Mouse (Mus musculus) myocyte (in vitro differentiated cells): ENCODE results near the gene Gli3. TPM values are rescaled to one million over a fixed set of nuclear protein-coding genes. Genes with fewer than 3 reads are reported as not detected.

Source experiments
- H3K27me3 ChIP-seq: one replicate; pipeline ENCODE4 v1.6.1; 2011; ENCODE audit not compliant: control insufficient read depth, insufficient read depth, insufficient read length
- H3K36me3 ChIP-seq: one replicate; pipeline ENCODE4 v1.6.1; 2011; ENCODE audit not compliant: control insufficient read depth, insufficient read depth
- H3K4me2 ChIP-seq: one replicate; pipeline ENCODE4 v1.6.1; 2011; ENCODE audit warnings: low read depth, control low read depth
- H3K4me3 ChIP-seq: one replicate; pipeline ENCODE4 v1.5.1; 2011; ENCODE audit warnings: mild to moderate bottlenecking, control low read depth, moderate library complexity
- H3K79me2 ChIP-seq: one replicate; pipeline ENCODE4 v1.6.1; 2011; ENCODE audit not compliant: control insufficient read depth, insufficient read depth
- H3ac ChIP-seq: one replicate; pipeline ENCODE4 v1.6.1; 2011; ENCODE audit not compliant: control insufficient read depth, insufficient read length
- CEBPB ChIP-seq: IDR thresholded peaks from 2 replicates; pipeline ENCODE4 v1.6.1; 2011; ENCODE audit warnings: mild to moderate bottlenecking, moderate library complexity; ENCODE audit not compliant: poor library complexity, insufficient read depth, severe bottlenecking
- E2F4 ChIP-seq: IDR thresholded peaks from one replicate; pipeline ENCODE4 v1.6.1; 2011; ENCODE audit warnings: mild to moderate bottlenecking, control low read depth, moderate library complexity; ENCODE audit not compliant: insufficient read depth
- MAX ChIP-seq: IDR thresholded peaks from one replicate; pipeline ENCODE4 v1.6.1; 2011; ENCODE audit warnings: low read depth, mild to moderate bottlenecking, control low read depth
- MYOD1 ChIP-seq, 3 experiments: IDR thresholded peaks; one replicate each; pipeline ENCODE4 v1.6.1; 2011; ENCODE audit warnings: control low read depth in 2 of 3, low read depth in 2 of 3, mild to moderate bottlenecking in 2 of 3, moderate library complexity in 1 of 3; ENCODE audit not compliant: insufficient read length in 2 of 3, control insufficient read depth in 1 of 3
- MYOG ChIP-seq, 3 experiments: IDR thresholded peaks; one replicate each; pipeline ENCODE4 v1.6.1; 2011; ENCODE audit warnings: control low read depth in 2 of 3, low read depth in 2 of 3, mild to moderate bottlenecking in 2 of 3; ENCODE audit not compliant: insufficient read length in 2 of 3, control insufficient read depth in 1 of 3, insufficient read depth in 1 of 3
- POLR2A ChIP-seq: IDR thresholded peaks from one replicate; pipeline ENCODE4 v1.6.1; 2011; ENCODE audit warnings: low read depth, mild to moderate bottlenecking, control low read depth, moderate library complexity; ENCODE audit not compliant: insufficient read length
- POLR2AphosphoS2 ChIP-seq: IDR thresholded peaks from one replicate; pipeline ENCODE4 v1.6.1; 2011; ENCODE audit warnings: low read depth, control low read depth; ENCODE audit not compliant: insufficient read length
- REST ChIP-seq: IDR thresholded peaks from one replicate; pipeline ENCODE4 v1.6.1; 2011; ENCODE audit warnings: mild to moderate bottlenecking, control low read depth, moderate library complexity; ENCODE audit not compliant: insufficient read depth, insufficient read length
- SRF ChIP-seq: IDR thresholded peaks from one replicate; pipeline ENCODE4 v1.6.1; 2011; ENCODE audit warnings: low read depth; ENCODE audit not compliant: control insufficient read depth, insufficient read length
- TCF12 ChIP-seq: IDR thresholded peaks from one replicate; pipeline ENCODE4 v1.6.1; 2011; ENCODE audit warnings: mild to moderate bottlenecking, control low read depth; ENCODE audit not compliant: poor library complexity, insufficient read depth, severe bottlenecking
- TCF3 ChIP-seq: IDR thresholded peaks from one replicate; pipeline ENCODE4 v1.6.1; 2011; ENCODE audit warnings: low read depth, control low read depth; ENCODE audit not compliant: insufficient read length
- USF1 ChIP-seq: IDR thresholded peaks from one replicate; pipeline ENCODE4 v1.6.1; 2011; ENCODE audit warnings: low read depth, mild to moderate bottlenecking, control low read depth, moderate library complexity
- polyA plus RNA-seq: library from polyadenylated mRNA; unstranded; fragments of >200 nt; fragmentation: generic; extraction: Trizol; gene quantifications from one replicate; pipeline ENCODE4 v1.2.1, GENCODE M21; 2012; ENCODE audit warnings: missing spikeins

The Gli3 gene
- polyA plus RNA-seq, 1 experiment = 3.9 TPM

DNA sequence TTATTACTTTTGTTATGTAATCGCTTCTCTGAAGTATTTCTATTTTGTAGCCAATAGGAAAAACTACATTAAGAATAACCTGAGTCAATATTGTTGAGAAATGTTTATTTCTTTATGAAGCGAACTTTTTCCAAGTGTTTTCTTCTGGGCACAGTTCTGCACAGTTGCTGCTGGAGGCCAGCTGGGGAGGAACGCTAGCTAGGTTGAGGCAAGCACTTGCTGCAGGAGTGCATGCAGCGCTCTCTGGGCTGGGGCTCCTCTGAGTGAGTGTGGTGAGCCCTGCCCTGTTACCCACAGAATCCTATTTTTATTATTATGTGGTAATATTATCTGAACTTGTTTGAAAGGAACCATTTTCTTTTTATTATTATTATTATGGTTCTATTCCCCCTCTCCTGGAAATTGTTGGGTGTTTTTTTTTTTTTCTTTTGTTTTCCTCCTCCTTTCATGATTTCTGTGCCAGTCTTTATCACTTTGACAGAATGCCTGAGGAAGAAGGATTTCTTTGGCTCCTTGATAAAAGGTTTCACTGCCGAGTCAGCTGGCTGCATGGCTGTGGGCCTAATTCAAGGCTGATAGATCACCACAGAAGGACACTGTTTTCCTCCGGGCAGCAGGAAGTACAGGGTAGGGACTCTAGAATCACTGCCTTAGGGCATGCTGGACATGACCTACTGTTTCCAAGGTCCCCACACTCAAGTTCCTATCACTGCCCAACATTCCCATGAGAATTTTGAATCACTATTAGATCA lies 225.2 kb downstream of the Gli3 start:
- Histone ChIP-seq H3K27me3 (no peaks in the 10 kb centered on the region), H3K4me3 (no peak overlapping the region), H3K4me2 (no peak overlapping the region), H3K36me3 (no peaks in the 10 kb centered on the region), H3K79me2 (peaks cover 6% of the 10 kb centered on the region), H3ac (no peak overlapping the region)
- TF ChIP-seq SRF (no peak), MAX (no peak), MYOD1 (IDR thresholded peaks at IDR 0.05; ENCODE audit: control insufficient read depth in 1 of 3, insufficient read length in 2 of 3, low read depth in 2 of 3) (peak in 2 of 3 experiments; percentile 15 to 59), MYOG (IDR thresholded peaks at IDR 0.05; ENCODE audit: control insufficient read depth in 1 of 3, insufficient read depth in 1 of 3, insufficient read length in 2 of 3, low read depth in 2 of 3) (peak in 2 of 3 experiments; percentile 61 to 77)

DNA sequence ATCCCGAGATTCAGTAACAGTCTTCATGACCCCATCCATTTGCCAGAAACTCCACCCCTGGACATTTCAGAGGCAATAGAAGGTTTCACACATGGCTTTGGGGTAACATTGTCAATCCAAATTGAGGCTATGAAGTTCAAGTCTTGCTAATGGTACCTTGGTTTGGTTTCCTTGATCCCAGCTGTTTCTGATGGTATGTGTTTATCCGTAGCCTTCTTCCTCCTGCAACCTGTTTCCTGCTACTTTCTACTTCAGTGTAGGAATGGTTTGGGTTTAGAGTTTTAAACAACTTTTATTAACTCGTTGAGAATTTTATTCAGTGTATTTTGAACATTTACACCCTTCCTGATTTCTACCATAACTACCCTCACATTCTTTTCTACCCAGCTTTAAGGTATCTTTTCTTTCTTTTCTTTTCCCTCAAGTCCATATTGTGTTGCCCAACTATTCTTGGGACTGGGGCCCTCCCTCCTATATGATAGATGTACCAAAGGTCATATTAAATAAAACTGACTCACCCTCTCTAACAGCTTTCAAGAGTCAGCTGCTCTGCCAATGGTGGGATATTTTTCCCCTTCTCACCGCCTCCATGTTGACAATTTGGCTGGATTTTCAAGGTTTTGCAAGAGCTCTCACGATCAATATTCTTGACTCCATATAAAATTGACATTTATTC lies 225.9 kb downstream of the Gli3 start:
- no peaks in the 10 kb centered on the region for H3K27me3 ChIP-seq
- no peaks in the 10 kb centered on the region for H3K36me3 ChIP-seq
- no peak overlapping the region for H3K4me2 ChIP-seq
- H3ac ChIP-seq = no peak overlapping the region
- H3K79me2 ChIP-seq = peaks cover 6% of the 10 kb centered on the region
- H3K4me3 ChIP-seq = no peak overlapping the region
- TF ChIP-seq TCF3 (no peak), MYOG (IDR thresholded peaks at IDR 0.05; ENCODE audit: control insufficient read depth in 1 of 3, insufficient read depth in 1 of 3, insufficient read length in 2 of 3, low read depth in 2 of 3) (no peak), REST (no peak), MYOD1 (IDR thresholded peaks at IDR 0.05; ENCODE audit: control insufficient read depth in 1 of 3, insufficient read length in 2 of 3, low read depth in 2 of 3) (no peak), SRF (no peak), E2F4 (no peak), CEBPB (no peak), MAX (no peak), USF1 (no peak), POLR2A (no peak), POLR2AphosphoS2 (no peak), TCF12 (no peak)

DNA sequence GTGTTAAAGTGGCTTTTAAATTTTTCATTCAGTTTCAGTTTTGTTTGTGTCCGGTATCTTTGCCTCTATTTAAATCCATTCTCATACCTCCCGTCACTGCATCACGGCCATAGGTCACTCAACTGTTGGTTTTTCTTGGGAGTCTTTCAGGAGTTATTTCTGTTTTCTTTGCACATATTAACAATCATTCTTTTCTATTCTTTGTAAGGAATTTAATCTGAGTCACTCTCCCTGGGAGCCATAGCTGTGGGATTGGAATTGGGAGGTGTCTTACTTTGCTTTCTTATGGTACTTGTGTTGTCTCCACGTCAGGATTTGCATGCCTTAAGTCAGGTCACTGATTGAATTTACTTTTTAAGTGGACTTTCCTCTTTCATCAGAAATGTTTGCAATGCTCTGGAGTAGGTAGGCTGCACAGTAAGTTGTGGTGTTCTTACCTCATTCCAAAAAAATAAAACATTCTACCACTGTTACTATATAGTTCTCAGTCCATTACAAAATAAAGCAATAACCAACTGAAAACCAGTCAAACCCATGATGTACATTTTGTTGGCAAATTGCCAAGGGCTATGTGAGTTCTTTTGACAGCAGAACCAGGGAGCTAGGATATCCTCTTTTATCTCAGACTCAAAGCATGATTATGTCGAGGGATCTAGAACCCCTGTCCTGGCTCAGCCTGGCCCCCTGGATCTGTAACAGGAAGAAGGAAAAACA lies 228.9 kb downstream of the Gli3 start:
- H3K79me2 ChIP-seq = no peaks in the 10 kb centered on the region
- no peak overlapping the region for H3K4me3 ChIP-seq
- H3K36me3 ChIP-seq = no peaks in the 10 kb centered on the region
- no peak overlapping the region for H3K4me2 ChIP-seq
- H3K27me3 ChIP-seq = no peaks in the 10 kb centered on the region
- H3ac ChIP-seq = no peak overlapping the region
- TF ChIP-seq MYOD1 (IDR thresholded peaks at IDR 0.05; ENCODE audit: control insufficient read depth in 1 of 3, insufficient read length in 2 of 3, low read depth in 2 of 3) (no peak), USF1 (no peak), E2F4 (no peak), SRF (no peak), POLR2A (no peak), REST (no peak), MYOG (IDR thresholded peaks at IDR 0.05; ENCODE audit: control insufficient read depth in 1 of 3, insufficient read depth in 1 of 3, insufficient read length in 2 of 3, low read depth in 2 of 3) (no peak), POLR2AphosphoS2 (no peak), TCF12 (no peak), CEBPB (no peak), TCF3 (no peak), MAX (no peak)

DNA sequence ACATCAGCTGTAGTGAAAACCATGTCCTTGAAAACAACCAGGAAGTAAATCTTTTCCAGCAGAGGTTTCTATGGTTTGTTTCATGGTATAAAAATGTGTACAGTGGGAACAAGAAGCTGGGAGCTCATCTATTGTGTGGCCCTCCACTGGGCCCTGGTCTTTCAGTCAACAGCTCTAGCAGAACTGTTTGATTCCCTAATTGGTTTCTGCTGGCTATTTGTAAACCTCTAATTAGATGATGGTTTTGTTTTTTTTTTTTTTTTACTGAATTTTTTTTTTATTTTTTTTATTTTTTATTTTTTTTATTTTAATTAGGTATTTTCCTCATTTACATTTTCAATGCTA lies 229.4 kb downstream of the Gli3 start:
- Histone ChIP-seq H3K4me2 (no peak overlapping the region), H3K36me3 (no peaks in the 10 kb centered on the region), H3K79me2 (no peaks in the 10 kb centered on the region), H3ac (no peak overlapping the region), H3K27me3 (no peaks in the 10 kb centered on the region), H3K4me3 (no peak overlapping the region)
- no peak for TF ChIP-seq MAX
- TF ChIP-seq MYOG (IDR thresholded peaks at IDR 0.05; ENCODE audit: control insufficient read depth in 1 of 3, insufficient read depth in 1 of 3, insufficient read length in 2 of 3, low read depth in 2 of 3) = no peak
- no peak for TF ChIP-seq POLR2A
- TF ChIP-seq REST = no peak
- no peak for TF ChIP-seq USF1
- no peak for TF ChIP-seq TCF12
- no peak for TF ChIP-seq TCF3
